Mouse (Mus musculus): ENCODE measurements at regions not wholly inside any gene's neighbourhood (a gene's known extent, or its start where the extent isn't known, plus 50 kb on each side); places are given as distances from the start of the nearest gene placed in this dataset.

DNA sequence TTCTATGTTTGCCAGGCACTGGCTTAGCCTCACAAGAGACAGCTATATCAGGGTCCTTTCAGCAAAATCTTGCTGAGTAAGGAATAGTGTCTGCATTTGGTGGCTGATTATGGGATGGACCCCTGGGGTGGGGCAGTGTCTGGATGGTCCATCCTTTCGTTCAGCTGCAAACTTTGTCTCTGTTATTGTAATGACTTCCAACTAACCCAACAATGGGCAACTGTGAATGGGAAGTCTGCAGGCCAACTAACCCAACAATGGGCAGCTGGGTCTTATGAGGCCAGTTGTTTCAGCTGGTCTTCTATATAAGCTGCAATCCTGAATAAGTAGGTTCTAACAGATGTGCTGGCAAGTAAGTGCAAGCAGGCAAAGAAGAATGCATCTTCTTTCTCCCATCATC lies 304.0 kb upstream of the Eci2 start:
- Histone ChIP-seq H3K27ac (no peak overlapping the region), H3K4me3 (no peak overlapping the region)
- TF ChIP-seq CTCF (IDR thresholded peaks at IDR 0.05): no peak
- intact Hi-C loops (cut with DNase I): no loop called here
- no peak for DNase-seq (ENCODE audit: extremely low spot score in 1 of 2, low spot score in 2 of 2)

DNA sequence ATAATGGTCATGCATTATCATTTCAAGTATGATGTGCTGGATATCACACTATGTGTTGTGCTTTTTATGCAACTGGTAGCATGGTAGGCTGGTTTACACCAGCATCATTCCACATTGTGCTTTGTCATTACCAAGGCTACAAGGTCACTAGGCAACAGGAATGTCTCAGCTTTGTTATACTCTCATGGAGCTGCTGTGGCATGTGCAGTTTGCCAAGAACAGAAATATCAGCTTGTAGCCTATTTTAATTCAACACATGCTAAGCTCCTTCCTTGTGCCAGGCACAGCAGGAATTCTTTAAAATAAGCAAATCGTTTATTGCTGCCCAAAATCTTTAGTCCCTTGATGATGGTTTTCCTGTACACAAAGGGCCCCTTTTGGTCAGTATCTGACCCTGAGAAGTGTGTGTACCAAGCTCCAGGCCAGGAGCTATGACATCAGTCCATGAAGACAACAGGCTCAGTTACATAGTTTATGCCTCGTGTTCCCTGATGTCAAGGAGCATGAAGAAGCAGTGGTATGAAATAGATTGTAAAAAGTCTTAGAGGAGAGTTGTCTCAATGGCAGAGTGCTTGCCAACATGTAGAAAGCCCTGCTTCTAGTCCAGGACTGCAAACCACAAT lies 314.0 kb upstream of the Cdyl start:
- intact Hi-C loops (cut with DNase I): no loop called here
- Histone ChIP-seq H3K27ac (no peak overlapping the region), H3K4me3 (no peak overlapping the region)
- no peak for TF ChIP-seq CTCF (IDR thresholded peaks at IDR 0.05)
- no peak for DNase-seq (ENCODE audit: extremely low spot score in 1 of 2, low spot score in 2 of 2)

DNA sequence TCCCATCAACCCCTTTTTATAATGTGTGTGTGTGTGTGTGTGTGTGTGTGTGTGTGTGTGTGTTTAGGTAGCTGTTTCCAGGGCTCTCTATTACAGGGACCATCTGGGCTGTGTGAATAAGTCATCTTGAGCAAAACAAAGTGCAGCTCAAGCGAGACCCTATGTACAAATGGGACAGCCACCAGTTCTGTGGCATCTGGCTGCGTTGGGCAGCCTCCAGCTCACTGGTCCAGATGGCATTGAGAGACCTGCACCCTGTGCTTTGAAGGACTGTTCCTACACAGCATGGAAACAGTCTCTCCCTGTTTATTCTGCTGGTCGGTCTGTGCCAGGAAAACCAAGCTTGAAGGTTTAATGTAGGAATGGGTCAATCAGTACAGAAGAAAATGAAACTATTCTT lies 311.4 kb upstream of the Cdyl start:
- intact Hi-C loops (cut with DNase I): no loop called here
- TF ChIP-seq CTCF (IDR thresholded peaks at IDR 0.05): no peak
- H3K27ac ChIP-seq: no peak overlapping the region
- no peak overlapping the region for H3K4me3 ChIP-seq
- no peak for DNase-seq (ENCODE audit: extremely low spot score in 1 of 2, low spot score in 2 of 2)

DNA sequence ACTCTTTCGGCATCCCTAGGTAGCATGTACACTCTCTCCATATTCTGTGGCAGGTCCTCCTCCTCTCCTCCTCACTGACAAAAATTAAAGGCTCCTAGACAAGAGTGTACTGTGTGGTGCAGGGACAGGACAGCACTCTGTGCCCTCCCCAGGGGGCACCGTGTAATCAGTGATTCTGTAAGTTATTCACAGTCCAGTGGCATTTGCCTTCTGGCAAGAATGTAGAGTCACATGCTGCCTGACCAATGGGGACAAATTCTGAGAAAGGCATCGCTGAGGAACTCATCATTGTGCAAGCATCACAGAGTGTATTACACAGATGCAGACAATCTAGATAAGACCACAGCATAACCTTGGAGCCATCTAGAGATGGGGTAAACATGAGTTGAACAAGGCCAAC lies 300.3 kb upstream of the Cdyl start:
- Histone ChIP-seq H3K4me3 (no peak overlapping the region), H3K27ac (no peak overlapping the region)
- intact Hi-C loops (cut with DNase I): no loop called here
- no peak for TF ChIP-seq CTCF (IDR thresholded peaks at IDR 0.05)
- no peak for DNase-seq (ENCODE audit: extremely low spot score in 1 of 2, low spot score in 2 of 2)

DNA sequence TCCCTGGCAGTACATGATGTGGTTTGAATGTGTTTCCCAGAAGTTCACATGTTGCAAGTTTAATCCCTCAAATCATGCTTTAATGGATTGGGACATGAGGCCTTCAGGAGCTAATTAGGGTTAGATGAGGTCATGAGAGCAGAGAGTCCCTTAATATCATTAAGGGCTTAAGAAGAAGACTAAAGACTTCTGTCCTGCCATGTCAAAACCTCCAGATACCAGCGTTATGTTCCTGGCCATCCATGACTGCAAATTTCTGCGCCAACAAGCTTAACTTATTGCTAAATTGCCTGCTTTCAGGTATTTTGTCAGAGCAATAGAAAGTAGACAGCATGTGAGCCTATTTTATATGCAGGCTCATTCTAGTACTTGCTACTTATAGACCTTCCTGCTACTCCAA lies 282.1 kb upstream of the Cdyl start:
- no peak for DNase-seq (ENCODE audit: extremely low spot score in 1 of 2, low spot score in 2 of 2)
- Histone ChIP-seq H3K4me3 (no peak overlapping the region), H3K27ac (no peak overlapping the region)
- intact Hi-C loops (cut with DNase I): no loop called here
- TF ChIP-seq CTCF (IDR thresholded peaks at IDR 0.05): no peak

DNA sequence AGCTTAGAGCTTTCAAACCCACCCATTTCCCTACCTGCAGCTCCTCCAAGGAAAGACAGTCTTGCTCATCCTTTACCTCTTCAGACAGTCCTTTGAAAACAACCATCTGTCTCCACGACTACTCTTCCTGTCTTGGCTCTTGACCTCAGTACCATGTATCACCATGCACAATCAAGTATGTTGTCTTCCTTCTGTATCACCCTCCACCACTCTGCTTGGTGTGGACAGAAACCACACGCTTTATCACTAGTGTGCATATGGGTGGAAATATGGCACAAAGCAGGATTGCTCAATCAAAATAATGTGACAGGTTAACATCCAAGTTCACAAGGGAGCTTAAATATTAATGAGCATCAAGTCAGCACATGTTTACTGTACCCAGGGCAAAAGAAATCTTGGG lies 280.1 kb upstream of the Cdyl start:
- no peak for DNase-seq (ENCODE audit: extremely low spot score in 1 of 2, low spot score in 2 of 2)
- intact Hi-C loops (cut with DNase I): no loop called here
- Histone ChIP-seq H3K27ac (no peak overlapping the region), H3K4me3 (no peak overlapping the region)
- no peak for TF ChIP-seq CTCF (IDR thresholded peaks at IDR 0.05)

GRCm38 (mm10) chr13:35380224-35381009 lies 279.2 kb upstream of the Cdyl start:
- H3K4me3 ChIP-seq: no peak overlapping the region
- TF ChIP-seq CTCF (IDR thresholded peaks at IDR 0.05): no peak
- no peak for DNase-seq (ENCODE audit: extremely low spot score in 1 of 2, low spot score in 2 of 2)
- intact Hi-C loops (cut with DNase I): no loop called here
- H3K27ac ChIP-seq: no peak overlapping the region

DNA sequence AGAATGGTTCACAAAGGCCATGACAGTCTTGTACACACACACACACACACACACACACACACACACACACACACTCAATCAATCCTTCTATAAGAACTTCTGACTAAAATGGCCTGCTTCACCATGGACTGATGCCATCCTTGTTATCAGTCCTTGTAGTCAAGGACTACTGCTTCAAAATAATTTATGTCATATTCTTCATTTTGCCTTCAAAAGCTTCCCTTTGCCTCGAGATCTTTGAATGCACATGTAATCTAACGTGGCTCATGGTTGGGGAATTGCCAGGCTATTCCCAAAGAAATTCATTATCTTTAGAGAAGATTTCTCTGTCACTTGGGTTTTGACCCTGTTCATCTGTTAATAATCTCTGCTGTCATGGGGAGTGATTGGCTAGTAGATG lies 278.0 kb upstream of the Cdyl start:
- no peak overlapping the region for H3K4me3 ChIP-seq
- DNase-seq (ENCODE audit: extremely low spot score in 1 of 2, low spot score in 2 of 2): no peak
- no peak overlapping the region for H3K27ac ChIP-seq
- intact Hi-C loops (cut with DNase I): no loop called here
- TF ChIP-seq CTCF (IDR thresholded peaks at IDR 0.05): no peak

GRCm38 (mm10) chr13:35383000-35383623 lies 276.5 kb upstream of the Cdyl start:
- intact Hi-C loops (cut with DNase I): no loop called here
- TF ChIP-seq CTCF (IDR thresholded peaks at IDR 0.05): no peak
- no peak for DNase-seq (ENCODE audit: extremely low spot score in 1 of 2, low spot score in 2 of 2)
- H3K27ac ChIP-seq: no peak overlapping the region
- no peak overlapping the region for H3K4me3 ChIP-seq

- DNase-seq (ENCODE audit: extremely low spot score in 1 of 2, low spot score in 2 of 2): no peak
- intact Hi-C loops (cut with DNase I): no loop called here
- no peak overlapping the region for H3K27ac ChIP-seq
- no peak for TF ChIP-seq CTCF (IDR thresholded peaks at IDR 0.05)
- H3K4me3 ChIP-seq: no peak overlapping the region
Observed at GRCm38 (mm10) chr13:35383624-35384018, 276.0 kb upstream of the Cdyl start.

DNA sequence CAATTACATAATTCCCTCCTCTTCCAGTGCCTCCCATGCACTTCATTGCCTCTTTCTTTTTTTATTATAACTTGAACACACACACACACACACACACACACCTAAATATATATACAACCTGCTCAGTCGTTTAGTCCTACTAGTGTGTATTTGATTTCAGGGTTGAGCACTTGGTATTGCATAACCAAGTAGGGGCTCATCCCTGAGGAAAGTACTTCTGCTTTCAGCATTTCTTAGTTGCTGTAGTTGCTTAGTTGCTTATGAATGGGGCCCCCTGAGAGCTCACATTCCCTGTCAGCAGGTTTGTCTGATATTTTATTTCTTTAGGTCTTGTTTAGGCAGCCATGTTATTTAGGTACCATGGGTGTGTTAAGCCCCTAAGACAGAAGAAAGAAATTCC lies 271.3 kb upstream of the Cdyl start:
- no peak for TF ChIP-seq CTCF (IDR thresholded peaks at IDR 0.05)
- Histone ChIP-seq H3K27ac (no peak overlapping the region), H3K4me3 (no peak overlapping the region)
- intact Hi-C loops (cut with DNase I): no loop called here
- DNase-seq (ENCODE audit: extremely low spot score in 1 of 2, low spot score in 2 of 2): no peak

- intact Hi-C loops (cut with DNase I): no loop called here
- no peak for DNase-seq (ENCODE audit: extremely low spot score in 1 of 2, low spot score in 2 of 2)
- Histone ChIP-seq H3K27ac (no peak overlapping the region), H3K4me3 (no peak overlapping the region)
- no peak for TF ChIP-seq CTCF (IDR thresholded peaks at IDR 0.05)
Observed at GRCm38 (mm10) chr13:35389781-35390525, 269.7 kb upstream of the Cdyl start.

Data from left cerebral cortex, adult 2 months (tissue).